Mouse (Mus musculus): ENCODE measurements around the gene Rps18.

DNA sequence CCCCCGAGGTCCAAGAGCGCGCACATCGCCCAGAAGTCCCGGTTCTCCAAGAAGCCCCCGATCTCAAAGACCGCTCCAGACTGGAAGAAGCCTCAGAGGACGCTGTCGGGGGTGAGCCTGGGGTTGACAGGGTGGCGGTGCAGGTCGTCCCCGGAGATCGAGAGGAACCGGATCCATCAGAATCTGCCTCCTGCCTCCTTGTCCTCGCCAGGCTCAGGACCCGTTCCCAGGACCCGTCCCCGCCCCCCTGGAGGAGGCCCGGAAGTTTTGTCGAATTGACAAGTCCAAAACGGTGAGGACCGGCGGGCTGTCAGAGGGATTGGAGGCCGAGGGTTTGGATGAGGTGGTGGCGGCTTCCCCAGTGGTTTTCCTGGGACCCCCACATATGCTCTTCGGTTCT is 14.8 kb downstream of the Rps18 start:
- TF ChIP-seq CTCF (IDR thresholded peaks at IDR 0.05; ENCODE audit: insufficient read depth, low read depth, low read length): no peak
- TF ChIP-seq POLR2A (IDR thresholded peaks at IDR 0.05; ENCODE audit: insufficient read depth, low read depth, low read length): no peak
